Mouse (Mus musculus) bone marrow macrophage, adult 2 months (primary cell): ENCODE data around the gene Atoh1.

Source experiments
- CTCF ChIP-seq: IDR thresholded peaks from 2 replicates; pipeline ENCODE4 v1.5.1; 2012; ENCODE audit warnings: low read depth, mild to moderate bottlenecking, low read length, moderate library complexity
- POLR2A ChIP-seq: IDR thresholded peaks from 2 replicates; pipeline ENCODE4 v1.6.1; 2012; ENCODE audit warnings: mild to moderate bottlenecking, low read depth, low read length, borderline replicate concordance

- TF ChIP-seq POLR2A (no peak), CTCF (no peak)
Observed at GRCm38 (mm10) chr6:64733311-64733710, 4.4 kb downstream of the Atoh1 start.
